Mouse (Mus musculus) forebrain, embryonic 13.5 days (tissue): ENCODE data around the gene Abcc12. TPM values are rescaled to one million over a fixed set of nuclear protein-coding genes. Genes with fewer than 3 reads are reported as not detected.

Experiments used
- ATAC-seq: fragments of 200-750 bp; cut with Nextera tagmentation; 2 replicates; pipeline ENCODE4 v1.8.0; 2017
- H3K27ac ChIP-seq: fragments of 300-500 bp; sonication (generic); 2 replicates; pipeline ENCODE4 v1.5.1; 2015; ENCODE audit warnings: inconsistent platforms, mild to moderate bottlenecking, moderate library complexity
- H3K27me3 ChIP-seq: fragments of 300-500 bp; sonication (generic); 2 replicates; pipeline ENCODE4 v1.6.1; 2015; ENCODE audit warnings: mild to moderate bottlenecking, inconsistent platforms
- H3K36me3 ChIP-seq: fragments of 300-500 bp; sonication (generic); 2 replicates; pipeline ENCODE4 v1.6.1; 2015; ENCODE audit warnings: mild to moderate bottlenecking, inconsistent platforms; ENCODE audit not compliant: poor library complexity, severe bottlenecking
- H3K4me1 ChIP-seq: fragments of 300-500 bp; sonication (generic); 2 replicates; pipeline ENCODE4 v1.6.1; 2015; ENCODE audit warnings: inconsistent platforms
- H3K4me2 ChIP-seq: fragments of 300-500 bp; sonication (generic); 2 replicates; pipeline ENCODE4 v1.6.1; 2015; ENCODE audit warnings: inconsistent platforms, mild to moderate bottlenecking, moderate library complexity
- H3K4me3 ChIP-seq: fragments of 300-500 bp; sonication (generic); 2 replicates; pipeline ENCODE4 v1.5.1; 2015; ENCODE audit warnings: mild to moderate bottlenecking, inconsistent platforms
- H3K9ac ChIP-seq: fragments of 300-500 bp; sonication (generic); 2 replicates; pipeline ENCODE4 v1.6.1; 2015; ENCODE audit warnings: mild to moderate bottlenecking, inconsistent platforms
- H3K9me3 ChIP-seq: fragments of 300-500 bp; sonication (generic); replicated peaks from 2 replicates; pipeline ENCODE4 v1.6.1; 2016; ENCODE audit warnings: inconsistent platforms
- WGBS: fragments of 180-500 bp; shearing (Covaris S2); methylation state at CpG from one replicate; pipeline ENCODE4 v1.1.7; 2015; 5-methylcytosine and 5-hydroxymethylcytosine counted together
- microRNA-seq: library from miRNA; unstranded; fragments of <30 nt; microRNA quantifications from one replicate; pipeline ENCODE4, GENCODE M21; 2016
- polyA plus RNA-seq: library from polyadenylated mRNA; unstranded; fragments of >200 nt; fragmentation: Nextera tagmentation; extraction: Ambion mirVana; gene quantifications from 2 replicates; pipeline ENCODE4 v1.2.1, GENCODE M21; 2015

Abcc12 gene
- polyA plus RNA-seq, 1 experiment from 2014 or later = 0.15 TPM

DNA sequence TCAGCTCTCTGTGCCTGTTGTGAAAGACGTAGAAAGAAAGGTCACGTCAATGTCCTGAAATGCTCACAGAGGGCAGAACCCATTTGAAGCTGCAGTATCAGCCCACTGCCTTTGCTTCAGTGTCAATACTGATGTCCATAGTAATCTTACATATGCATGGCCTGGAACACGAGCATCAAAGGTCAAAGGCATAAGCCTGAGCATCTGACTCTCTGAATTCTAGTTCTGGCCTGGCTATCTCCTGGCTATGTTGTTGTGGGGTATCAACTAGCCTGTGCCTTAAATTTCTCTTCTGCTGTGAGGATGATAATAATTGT, 141.5 kb downstream of the Abcc12 start:
- ATAC-seq = no peak
- H3K36me3 ChIP-seq = no peaks in the 10 kb centered on the region
- peak overlapping the region; percentile 90 for H3K27ac ChIP-seq
- WGBS = 5% methylated on average over 3 of the region's 3 CpGs
- H3K9me3 ChIP-seq = no peaks in the 10 kb centered on the region
- H3K4me1 ChIP-seq = peaks cover 32% of the 10 kb centered on the region
- H3K4me2 ChIP-seq = peak overlapping the region; percentile 42
- H3K9ac ChIP-seq = peak overlapping the region; percentile 16; the same call in 1 of the 2 replicates
- H3K27me3 ChIP-seq = no peaks in the 10 kb centered on the region
- H3K4me3 ChIP-seq = no peak overlapping the region

DNA sequence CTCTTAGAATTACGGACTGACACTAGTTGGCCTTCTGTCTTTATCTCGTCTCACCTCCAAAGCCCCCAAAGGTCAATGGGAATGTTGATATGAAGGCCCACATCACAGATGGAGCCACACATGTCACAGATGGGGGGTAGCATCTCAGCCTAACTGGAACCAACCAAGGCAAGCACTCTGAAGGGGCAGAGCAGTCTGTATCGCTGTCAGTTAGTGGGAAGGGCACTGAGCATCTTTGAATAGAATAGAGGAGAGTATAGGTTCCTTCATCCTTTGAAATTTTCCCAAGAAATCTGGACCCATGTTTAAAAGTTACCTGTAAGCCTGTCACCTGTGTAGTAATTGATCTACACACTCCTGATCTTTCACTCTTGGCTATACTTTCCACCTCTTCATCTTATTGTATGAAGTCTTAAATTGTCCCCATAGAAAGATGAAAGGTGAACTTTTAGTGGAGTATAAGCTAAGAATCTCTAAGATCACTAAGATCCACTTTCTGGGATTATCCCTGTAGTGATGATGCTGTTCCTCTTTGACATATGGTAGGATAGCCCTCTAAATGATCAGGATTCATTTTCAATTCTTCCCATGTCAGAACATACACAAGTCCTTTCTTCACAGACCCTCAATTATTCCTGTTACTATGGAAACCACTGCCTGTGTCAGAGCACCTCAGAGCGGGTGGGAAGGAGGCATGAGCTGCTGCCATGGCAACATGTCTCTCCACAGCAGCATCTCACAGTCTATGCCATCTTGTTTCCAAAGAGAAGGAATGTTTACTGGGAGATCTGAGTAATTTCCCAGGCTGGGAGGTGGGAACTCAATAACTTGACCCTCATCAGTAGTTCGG, 142.1 kb downstream of the Abcc12 start:
- peak; percentile 99 for ATAC-seq

DNA sequence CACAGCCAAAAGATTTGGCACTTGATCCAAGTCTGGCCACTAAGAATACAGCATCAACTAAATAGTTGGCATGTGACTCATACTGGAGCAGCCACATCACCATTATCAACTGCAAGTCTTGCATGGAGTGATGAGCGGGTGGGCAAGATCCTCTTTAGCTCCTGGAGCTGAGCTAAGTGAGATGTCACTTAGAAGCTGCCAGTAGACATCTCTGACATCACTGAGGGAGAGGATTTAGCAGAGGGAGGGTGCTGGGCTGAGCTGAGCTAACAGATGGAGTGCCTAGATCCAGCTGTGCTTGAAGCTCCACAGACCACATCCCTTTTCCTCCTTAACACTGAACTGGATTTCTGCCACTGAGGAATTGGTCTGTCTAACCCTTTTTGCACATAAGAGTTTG, 143.1 kb downstream of the Abcc12 start:
- peak overlapping the region; percentile 90 for H3K27ac ChIP-seq
- no peak overlapping the region for H3K4me3 ChIP-seq
- WGBS = 69% methylated on average over 1 of the region's 1 CpGs
- H3K4me2 ChIP-seq = no peak overlapping the region
- no peaks in the 10 kb centered on the region for H3K36me3 ChIP-seq
- peaks cover 32% of the 10 kb centered on the region for H3K4me1 ChIP-seq
- no peaks in the 10 kb centered on the region for H3K27me3 ChIP-seq
- no peak overlapping the region for H3K9ac ChIP-seq
- no peak for ATAC-seq
- H3K9me3 ChIP-seq = no peaks in the 10 kb centered on the region

More for the DNA sequence above, 142.1 kb downstream of the Abcc12 start:
- no peaks in the 10 kb centered on the region for H3K36me3 ChIP-seq
- H3K27ac ChIP-seq = peak overlapping the region; percentile 90
- H3K4me3 ChIP-seq = no peak overlapping the region
- no peaks in the 10 kb centered on the region for H3K9me3 ChIP-seq
- WGBS = 48% methylated on average over 5 of the region's 5 CpGs
- H3K27me3 ChIP-seq = no peaks in the 10 kb centered on the region
- peaks cover 32% of the 10 kb centered on the region for H3K4me1 ChIP-seq
- peak overlapping the region; percentile 42 for H3K4me2 ChIP-seq
- H3K9ac ChIP-seq = peak overlapping the region; percentile 16; the same call in 1 of the 2 replicates

Small RNA genes lying within 50 kb of the gene (microRNA-seq; reads per million reads assigned to microRNA genes)
- gene Gm44348 = not detected

Other genes starting within 250 kb of the Abcc12 start
- 73.4 and 74.2 TPM in 2 replicates for gene Lonp2, start 43.4 kb upstream of the Abcc12 start, polyA plus RNA-seq
- gene Gm10638, start 165.0 kb upstream of the Abcc12 start, polyA plus RNA-seq = 5.7 and 7.9 TPM in 2 replicates
- gene Siah1a, start 165.2 kb upstream of the Abcc12 start, polyA plus RNA-seq = 87.9 and 89.6 TPM in 2 replicates